Mouse (Mus musculus) gastrocnemius, postnatal 14 days (tissue): ENCODE data around the gene Rcor3. TPM values are rescaled to one million over a fixed set of nuclear protein-coding genes. Genes with fewer than 3 reads are reported as not detected.

Experiments
- DNase-seq: peaks from one replicate; pipeline ENCODE4 v3.0.0; 2021; ENCODE audit warnings: mixed read lengths
- intact Hi-C: fragments of 180-260 bp; cut with DNase I; formaldehyde crosslinking; loops from one replicate; pipeline ENCODE4 v1.15.1; 2025; ENCODE audit warnings: low total_unique reads
- long read RNA-seq, 2 experiments: library from polyadenylated mRNA; stranded (forward); transcript quantifications; one replicate each; pipeline ENCODE4 v2.0.0; 2021
- total RNA-seq, 2 experiments: library from RNA; stranded (reverse); gene quantifications; 2 replicates each; pipeline ENCODE4 v1.2.3; 2021

Gene Rcor3
- 10 to 100 TPM; 17.5 to 19.8 TPM for total RNA-seq
- long read RNA-seq, experiment 1, partial matches to known transcripts, result 0 of 8 reads
- long read RNA-seq, experiment 1, other reads (novel, unspliced or antisense), result 1 of 8 reads
- long read RNA-seq, experiment 2, partial matches to known transcripts, result 3 of 15 reads
- long read RNA-seq, experiment 2, other reads (novel, unspliced or antisense), result 1 of 15 reads

DNA sequence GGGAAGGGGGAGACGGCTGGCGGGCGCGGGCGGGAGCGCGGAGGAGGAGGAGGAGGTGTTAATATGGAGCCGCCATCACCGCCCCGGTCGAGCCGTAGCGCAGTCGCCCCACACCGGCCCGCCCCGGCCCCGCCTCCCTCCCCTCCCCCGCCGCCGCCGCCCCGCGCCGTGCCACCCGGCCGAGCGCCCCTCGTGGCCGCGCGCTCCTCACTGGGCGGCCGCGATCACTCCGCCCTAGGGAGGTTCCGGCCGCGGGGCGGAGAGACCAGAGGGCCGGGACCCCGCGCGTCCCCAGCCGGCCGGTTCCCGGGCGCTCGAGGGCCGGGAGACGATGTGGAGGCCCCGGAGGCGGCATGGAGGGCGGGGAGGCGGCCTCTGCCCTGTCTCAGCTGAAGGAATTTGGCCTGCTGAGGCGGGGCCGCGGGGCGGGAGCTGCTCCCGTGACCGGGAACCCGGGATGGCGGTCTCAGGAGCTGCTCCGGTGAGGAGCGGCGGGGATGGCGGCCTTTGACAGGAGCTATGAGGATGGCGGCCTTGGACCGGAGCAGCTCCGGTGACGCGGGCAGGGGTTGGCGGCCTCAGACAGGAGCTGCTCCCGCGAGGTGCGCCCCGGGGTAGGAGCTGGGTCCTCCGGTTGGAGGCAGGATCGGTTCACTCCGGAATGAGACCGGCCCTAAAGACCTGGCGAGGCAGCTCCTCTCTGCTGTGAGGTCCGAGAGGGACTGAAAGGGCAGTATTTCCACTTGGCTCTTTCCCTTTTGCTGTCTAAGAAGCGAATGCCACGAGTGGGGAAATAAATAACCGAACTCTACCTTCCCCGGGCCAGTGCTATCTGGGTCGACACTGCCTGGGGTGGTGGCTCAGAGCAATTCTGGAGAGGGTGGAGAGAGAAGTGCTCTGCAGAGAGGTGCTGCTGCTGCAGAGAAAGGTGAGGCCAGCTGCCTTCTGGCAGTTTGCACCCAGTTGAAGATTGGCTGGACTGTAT is at the start of gene Rcor3:
Gene Rcor3, minus strand, starts transcription at position 137 of the 985 bp plus-strand sequence.
- intact Hi-C loops, result no loop called here
- DNase-seq, result peak; percentile 85

DNA sequence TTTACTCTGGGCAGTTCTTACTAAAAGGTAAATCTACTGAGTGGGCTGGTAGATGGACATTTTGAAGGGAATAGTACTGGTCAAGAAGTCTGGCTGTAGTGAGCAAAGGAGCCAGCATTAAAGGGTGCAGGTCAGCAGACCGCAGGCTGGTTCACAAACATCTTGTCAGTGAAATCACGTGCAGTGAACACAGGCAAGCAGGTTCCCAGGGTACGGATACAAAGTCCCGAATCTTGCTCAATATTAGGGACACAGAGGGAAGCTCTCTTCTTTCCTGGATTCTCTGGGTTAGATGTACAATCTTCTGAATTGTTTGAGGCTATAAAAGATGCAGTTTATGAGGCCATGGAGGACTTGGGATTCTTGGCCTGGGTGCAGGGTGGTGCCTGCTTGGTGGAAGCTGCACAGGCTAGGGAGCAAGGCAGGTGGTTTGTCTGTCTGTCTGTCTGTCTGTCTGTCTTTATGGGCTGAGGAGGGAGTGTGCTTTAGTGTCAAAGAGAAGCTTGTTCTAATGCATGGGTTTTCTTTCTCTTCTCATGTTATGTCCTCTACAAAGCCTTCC is 43.9 kb upstream of the Rcor3 start:
- intact Hi-C loops, result no loop called here
- no peak for DNase-seq

DNA sequence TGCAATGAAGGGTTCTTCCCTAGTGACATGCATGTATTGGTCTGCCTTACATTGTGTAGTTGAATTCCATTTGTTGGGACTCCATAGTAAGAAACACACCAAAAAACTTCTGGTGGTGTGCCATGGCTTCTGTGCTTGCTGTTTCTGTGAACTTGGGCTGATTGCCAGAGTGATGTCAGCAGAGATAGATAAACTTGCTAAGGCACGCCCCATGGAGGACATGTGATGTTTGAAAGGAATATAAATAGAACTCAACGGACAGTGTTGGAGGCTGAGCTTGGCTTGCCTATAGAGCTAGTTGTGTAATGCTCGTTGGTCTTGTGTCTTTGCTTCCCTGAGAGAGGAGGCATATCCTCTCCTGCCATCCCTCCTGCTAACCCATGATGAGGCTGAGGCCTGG is 42.0 kb upstream of the Rcor3 start:
- intact Hi-C loops, result no loop called here
- no peak for DNase-seq

GRCm38 (mm10) chr1:192171477-192171876 is 33.6 kb upstream of the Rcor3 start:
- DNase-seq, result no peak
- intact Hi-C loops, result no loop called here

DNA sequence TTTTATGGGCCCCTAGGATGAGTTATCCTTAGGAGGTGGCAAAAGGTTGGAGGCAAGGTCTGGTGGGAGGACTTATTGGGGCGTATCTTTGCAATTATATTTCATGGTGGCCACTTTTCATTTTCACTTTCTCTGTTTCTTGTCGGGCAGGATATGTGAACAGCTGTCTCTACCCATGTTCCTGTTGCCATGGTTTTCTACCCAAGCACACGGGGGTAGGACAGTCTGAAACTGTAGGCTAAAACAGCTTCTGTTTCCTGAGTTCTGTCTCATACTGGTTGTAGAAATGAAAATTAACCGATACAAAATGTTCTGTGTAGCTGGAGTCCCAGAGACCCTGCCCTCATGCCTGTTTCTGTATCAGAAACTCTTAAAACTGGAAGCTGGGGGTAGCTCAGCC is 13.3 kb upstream of the Rcor3 start:
- DNase-seq, result no peak
- intact Hi-C loops, result no loop called here

DNA sequence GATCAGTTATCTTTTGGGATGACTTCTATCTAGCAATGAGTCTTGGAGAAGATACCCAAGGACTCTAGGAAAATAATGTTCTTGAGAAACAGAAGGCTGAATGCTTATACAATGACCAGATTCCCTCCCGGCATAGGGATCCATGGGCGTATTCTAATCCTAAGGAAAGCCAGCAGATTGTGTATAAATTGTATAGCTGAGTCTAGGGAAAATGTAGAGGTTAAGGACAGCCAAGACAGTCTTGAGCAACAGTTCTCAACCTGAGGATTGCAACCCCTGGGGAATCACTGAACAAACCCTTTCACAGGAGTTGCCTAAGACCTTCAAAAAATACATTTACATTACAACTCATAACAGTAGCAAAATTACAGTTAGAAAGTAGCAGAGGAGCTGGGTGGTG is 2.5 kb upstream of the Rcor3 start:
- intact Hi-C loops, result no loop called here
- DNase-seq, result no peak

GRCm38 (mm10) chr1:192137291-192137925 is 454 bp downstream of the Rcor3 start:
- DNase-seq, result peak; percentile 42
- intact Hi-C loops, result no loop called here

DNA sequence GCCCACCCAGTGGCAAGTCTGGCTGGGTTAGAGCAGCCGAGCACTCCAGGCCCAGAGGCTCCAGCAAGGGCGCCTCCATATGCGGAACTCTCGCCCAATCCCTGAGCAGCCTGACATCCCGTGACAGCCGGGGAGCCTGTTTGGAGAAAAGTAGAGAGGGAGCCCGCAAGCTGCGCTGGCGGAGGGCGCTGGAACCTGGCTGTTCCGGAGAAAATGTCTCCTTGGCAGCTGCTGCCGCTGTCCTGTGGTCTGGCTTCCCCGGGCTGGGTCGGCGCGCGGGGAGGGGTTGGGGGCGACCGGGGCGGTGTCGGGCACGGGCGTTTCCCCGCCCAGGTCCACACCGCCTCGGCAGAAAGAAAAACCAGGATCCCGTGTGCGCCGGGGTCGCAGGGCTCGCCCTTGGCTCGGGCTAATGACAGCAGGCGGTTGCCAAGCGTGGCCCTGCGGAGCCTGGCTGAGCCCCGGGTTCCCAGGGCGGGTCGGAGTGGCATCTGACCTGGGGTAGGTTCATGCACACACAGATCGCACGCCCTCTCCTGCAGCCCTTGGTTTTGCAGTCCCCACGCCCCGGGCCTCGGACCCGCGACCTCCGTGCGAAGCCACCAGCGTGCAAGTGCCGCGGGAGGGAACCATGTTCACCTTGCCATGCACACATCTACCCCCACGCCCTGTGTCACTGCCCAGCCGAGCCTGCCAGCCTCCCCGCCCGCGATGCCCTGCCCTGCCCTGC is 1.1 kb downstream of the Rcor3 start:
- DNase-seq, result peak; percentile 86
- intact Hi-C loops, result no loop called here

DNA sequence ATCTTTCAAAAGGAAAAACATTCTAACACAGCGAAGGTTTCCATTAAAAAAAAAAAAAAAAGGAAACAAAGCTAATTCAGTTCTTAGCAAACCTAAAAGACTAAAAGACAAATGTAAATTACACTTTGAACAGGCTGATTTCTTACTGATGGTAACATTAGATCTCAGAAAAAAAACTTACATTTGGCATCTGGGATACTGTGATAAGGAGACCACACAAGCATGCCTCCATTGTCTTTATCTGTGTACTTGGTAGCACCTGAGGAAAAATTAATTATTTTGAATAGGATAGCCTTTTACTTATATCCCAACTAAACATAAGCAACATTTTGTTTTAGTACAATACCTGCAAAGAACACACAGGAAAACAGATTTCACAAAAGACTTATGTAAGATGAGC is 7.7 kb downstream of the Rcor3 start:
- intact Hi-C loops, result no loop called here
- no peak for DNase-seq

- intact Hi-C loops, result no loop called here
- DNase-seq, result no peak
Observed at GRCm38 (mm10) chr1:192128343-192128742, 9.5 kb downstream of the Rcor3 start.

GRCm38 (mm10) chr1:192125761-192126160 is 12.1 kb downstream of the Rcor3 start:
- intact Hi-C loops, result no loop called here

GRCm38 (mm10) chr1:192116262-192116661 is 21.6 kb downstream of the Rcor3 start:
- intact Hi-C loops, result no loop called here
- DNase-seq, result no peak

More at GRCm38 (mm10) chr1:192125761-192126160, 12.1 kb downstream of the Rcor3 start:
- no peak for DNase-seq

- DNase-seq, result no peak
- intact Hi-C loops, result no loop called here
Observed at GRCm38 (mm10) chr1:192115378-192115777, 22.5 kb downstream of the Rcor3 start.

DNA sequence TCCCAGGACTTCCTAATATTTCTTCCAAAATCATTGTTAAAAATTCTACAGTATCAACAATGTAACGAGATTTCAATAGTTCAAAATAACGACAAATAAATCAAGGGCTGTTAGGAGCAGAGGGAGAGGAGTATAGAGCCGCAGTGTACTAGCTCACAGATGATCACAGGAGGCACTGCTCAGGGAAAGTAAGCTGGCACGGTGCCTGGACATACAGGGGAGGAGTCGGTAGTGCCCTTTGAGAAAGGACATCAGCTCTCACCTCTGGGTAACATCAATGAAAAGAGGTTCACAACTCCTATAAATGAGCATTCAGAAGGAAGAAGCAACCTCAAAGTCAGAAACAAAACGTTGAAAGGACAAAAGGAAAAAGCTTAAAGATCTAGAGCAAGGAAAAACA is 28.7 kb downstream of the Rcor3 start:
- DNase-seq, result no peak

DNA sequence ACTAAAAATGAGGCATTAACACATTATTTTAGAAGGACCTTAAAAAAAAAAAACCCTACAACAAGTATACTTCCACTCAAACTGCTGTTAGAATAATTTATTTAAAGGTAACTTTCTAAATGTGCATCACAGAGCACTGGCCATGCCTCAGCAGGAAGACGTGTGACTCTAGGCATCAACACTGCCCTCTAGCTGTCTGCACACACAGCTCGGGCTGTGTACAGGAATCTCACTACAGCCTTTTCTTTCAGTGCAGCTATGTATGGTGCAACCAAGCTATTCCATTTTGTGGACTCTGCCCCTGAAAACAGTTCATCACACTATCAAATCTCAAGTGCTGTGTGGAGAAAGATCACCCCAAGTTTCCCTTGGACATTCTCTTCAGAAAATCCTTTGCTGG is 30.5 kb downstream of the Rcor3 start:
- intact Hi-C loops, result no loop called here

More for the DNA sequence above, 28.7 kb downstream of the Rcor3 start:
- intact Hi-C loops, result no loop called here

GRCm38 (mm10) chr1:192105902-192106389 is 31.9 kb downstream of the Rcor3 start:
- no peak for DNase-seq
- intact Hi-C loops, result no loop called here

More for the DNA sequence above, 30.5 kb downstream of the Rcor3 start:
- DNase-seq, result no peak

DNA sequence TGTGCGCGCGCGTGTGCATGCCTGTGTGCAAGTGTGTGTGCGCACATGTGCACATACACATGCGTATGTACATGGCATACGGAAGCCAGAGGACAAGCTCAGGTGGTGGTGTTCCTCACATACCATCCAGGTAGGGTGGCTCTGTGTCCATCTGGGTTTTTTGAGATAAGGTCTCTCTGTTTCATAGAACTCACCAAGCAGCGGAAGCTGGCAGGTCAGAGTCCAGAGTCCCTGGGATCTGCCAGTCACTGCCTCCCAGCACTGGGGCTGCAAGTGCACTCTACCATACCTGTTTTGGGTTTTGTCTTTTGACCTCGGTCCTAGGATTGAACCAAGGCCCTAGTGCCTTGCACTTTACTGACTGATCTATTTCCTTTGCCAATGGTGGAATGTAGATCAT is 33.8 kb downstream of the Rcor3 start:
- intact Hi-C loops, result no loop called here
- DNase-seq, result no peak

DNA sequence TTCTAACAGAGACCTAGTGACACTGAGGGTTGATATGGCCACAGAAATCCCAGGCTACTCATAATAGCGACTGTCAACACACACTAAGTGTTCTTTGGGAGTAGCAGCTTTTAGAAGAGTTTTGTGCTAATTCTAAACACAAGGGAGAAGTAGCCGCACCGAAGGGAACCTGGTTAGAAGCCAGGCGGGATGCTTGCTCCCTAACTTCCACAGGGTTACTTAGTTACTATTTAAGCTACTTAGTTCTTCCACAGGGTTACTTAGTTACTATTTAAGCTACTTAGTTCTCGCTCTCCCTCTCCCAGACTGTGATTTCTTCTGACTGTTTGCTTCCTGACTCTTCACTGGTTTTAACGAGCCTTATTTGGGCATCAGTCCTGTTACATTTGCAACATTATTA is 34.7 kb downstream of the Rcor3 start:
- no peak for DNase-seq
- intact Hi-C loops, result no loop called here

GRCm38 (mm10) chr1:192101359-192101758 is 36.5 kb downstream of the Rcor3 start:
- intact Hi-C loops, result no loop called here
- no peak for DNase-seq
